16 mouse cellular contexts compared by ENCODE assay signal in genomic region chr2:31730640-31731039, GRCm38 (mm10).
"Had no signal": no experiment of that assay in that cellular context is flagged by ENCODE, and none has a peak within 500 bp of the region (broad histone marks: within the 10 kb centered on the region; RNA-seq: fewer than 3 reads in every experiment).

No protein-coding gene starts in this region.

- H3K9me3 ChIP-seq: lung, embryonic 15.5 days had no signal

- H3K4me2 ChIP-seq: lung, embryonic 15.5 days; midbrain, embryonic 11.5 days had no signal

- DNase-seq: kidney, adult 18-20 months; kidney, adult 9 months; kidney, postnatal 14 days; kidney, postnatal 4 days; lung, adult 18-20 months; lung, postnatal 10 days; lung, postnatal 4 days; midbrain, embryonic 14.5 days; right cerebral cortex, postnatal 14 days; right cerebral cortex, postnatal 4 days; thymus, adult 2 months; thymus, postnatal 14 days; thymus, postnatal 4 days had no signal

- H3K27me3 ChIP-seq: lung, embryonic 15.5 days had no signal

- H3K36me3 ChIP-seq: lung, embryonic 15.5 days had no signal

- H3K27ac ChIP-seq: lung, embryonic 15.5 days; stomach, postnatal 0 days had no signal

- H3K4me3 ChIP-seq: lung, embryonic 15.5 days had no signal

- H3K9ac ChIP-seq: lung, embryonic 15.5 days had no signal
